Mouse (Mus musculus) testis, adult 2 months (tissue): ENCODE data around the gene Serpina1e. TPM values are rescaled to one million over a fixed set of nuclear protein-coding genes. Genes with fewer than 3 reads are reported as not detected.

Experiments
- H3K27ac ChIP-seq: fragments of 200-500 bp; 2 replicates; pipeline ENCODE4 v1.5.1; 2012; ENCODE audit warnings: low read depth, low read length; ENCODE audit not compliant: control insufficient read depth, insufficient read depth
- H3K27me3 ChIP-seq: fragments of 200-500 bp; 2 replicates; pipeline ENCODE4 v1.6.1; 2012; ENCODE audit warnings: mild to moderate bottlenecking, low read length, moderate library complexity; ENCODE audit not compliant: control insufficient read depth, insufficient read depth
- H3K36me3 ChIP-seq: fragments of 200-500 bp; 2 replicates; pipeline ENCODE4 v1.6.1; 2012; ENCODE audit warnings: mild to moderate bottlenecking, low read length; ENCODE audit not compliant: control insufficient read depth, insufficient read depth
- H3K4me1 ChIP-seq: fragments of 200-500 bp; 2 replicates; pipeline ENCODE4 v1.6.1; 2012; ENCODE audit warnings: low read length; ENCODE audit not compliant: control insufficient read depth, insufficient read depth
- H3K4me3 ChIP-seq: fragments of 200-500 bp; 2 replicates; pipeline ENCODE4 v1.5.1; 2012; ENCODE audit warnings: low read depth, mild to moderate bottlenecking, low read length, moderate library complexity, mixed read lengths; ENCODE audit not compliant: control insufficient read depth
- CTCF ChIP-seq: fragments of 200-500 bp; IDR thresholded peaks from 2 replicates; pipeline ENCODE4 v1.5.1; 2012; ENCODE audit warnings: low read depth, mild to moderate bottlenecking, inconsistent platforms, low read length, moderate library complexity; ENCODE audit not compliant: control insufficient read depth, insufficient read depth, insufficient replicate concordance
- POLR2A ChIP-seq: fragments of 200-500 bp; IDR thresholded peaks from 2 replicates; pipeline ENCODE4 v1.6.1; 2012; ENCODE audit warnings: low read depth, mild to moderate bottlenecking, inconsistent platforms, low read length, moderate library complexity; ENCODE audit not compliant: control insufficient read depth
- polyA plus RNA-seq: library from polyadenylated mRNA; depleted of rRNA; stranded (reverse); fragments of >200 nt; gene quantifications from 2 replicates; pipeline ENCODE4 v1.2.3, GENCODE M21; 2012

Serpina1e gene
- polyA plus RNA-seq, 1 experiment, result 0.67 TPM

GRCm38 (mm10) chr12:103981646-103982360 is 23.0 kb upstream of the Serpina1e start:
- H3K27me3 ChIP-seq, result no peaks in the 10 kb centered on the region
- TF ChIP-seq POLR2A, result no peak
- TF ChIP-seq CTCF, result no peak
- H3K36me3 ChIP-seq, result no peaks in the 10 kb centered on the region
- peaks cover 8% of the 10 kb centered on the region for H3K4me1 ChIP-seq
- no peak overlapping the region for H3K27ac ChIP-seq
- H3K4me3 ChIP-seq, result no peak overlapping the region

GRCm38 (mm10) chr12:103978294-103978693 is 19.5 kb upstream of the Serpina1e start:
- TF ChIP-seq CTCF, result no peak

GRCm38 (mm10) chr12:103977846-103978245 is 19.1 kb upstream of the Serpina1e start:
- Histone ChIP-seq H3K36me3 (no peaks in the 10 kb centered on the region), H3K4me3 (no peak overlapping the region), H3K27me3 (no peaks in the 10 kb centered on the region), H3K4me1 (peaks cover 8% of the 10 kb centered on the region), H3K27ac (no peak overlapping the region)
- TF ChIP-seq CTCF (peak; percentile 96), POLR2A (no peak)

More at GRCm38 (mm10) chr12:103978294-103978693, 19.5 kb upstream of the Serpina1e start:
- Histone ChIP-seq H3K36me3 (no peaks in the 10 kb centered on the region), H3K27ac (no peak overlapping the region), H3K27me3 (no peaks in the 10 kb centered on the region), H3K4me1 (peaks cover 8% of the 10 kb centered on the region), H3K4me3 (no peak overlapping the region)

- Histone ChIP-seq H3K4me1 (peaks cover 8% of the 10 kb centered on the region), H3K36me3 (no peaks in the 10 kb centered on the region), H3K27ac (no peak overlapping the region), H3K4me3 (no peak overlapping the region), H3K27me3 (no peaks in the 10 kb centered on the region)
- TF ChIP-seq CTCF (no peak), POLR2A (no peak)
Measured at GRCm38 (mm10) chr12:103977060-103977459, 18.3 kb upstream of the Serpina1e start.

GRCm38 (mm10) chr12:103971080-103971479 is 12.3 kb upstream of the Serpina1e start:
- no peaks in the 10 kb centered on the region for H3K27me3 ChIP-seq
- TF ChIP-seq POLR2A, result no peak
- no peak for TF ChIP-seq CTCF
- H3K4me1 ChIP-seq, result no peaks in the 10 kb centered on the region
- H3K27ac ChIP-seq, result no peak overlapping the region
- H3K36me3 ChIP-seq, result no peaks in the 10 kb centered on the region
- no peak overlapping the region for H3K4me3 ChIP-seq

GRCm38 (mm10) chr12:103969577-103970116 is 10.9 kb upstream of the Serpina1e start:
- Histone ChIP-seq H3K4me3 (no peak overlapping the region), H3K36me3 (no peaks in the 10 kb centered on the region), H3K27me3 (no peaks in the 10 kb centered on the region), H3K27ac (no peak overlapping the region), H3K4me1 (no peaks in the 10 kb centered on the region)
- TF ChIP-seq CTCF (no peak), POLR2A (no peak)

GRCm38 (mm10) chr12:103966761-103967160 is 8.0 kb upstream of the Serpina1e start:
- Histone ChIP-seq H3K4me3 (no peak overlapping the region), H3K4me1 (peaks cover 4% of the 10 kb centered on the region; the same call in 1 of the 2 replicates), H3K27me3 (no peaks in the 10 kb centered on the region), H3K36me3 (no peaks in the 10 kb centered on the region), H3K27ac (no peak overlapping the region)
- TF ChIP-seq CTCF (no peak), POLR2A (no peak)
